Comparison of ENCODE assay signal across 15 mouse cellular contexts in the genomic region with DNA sequence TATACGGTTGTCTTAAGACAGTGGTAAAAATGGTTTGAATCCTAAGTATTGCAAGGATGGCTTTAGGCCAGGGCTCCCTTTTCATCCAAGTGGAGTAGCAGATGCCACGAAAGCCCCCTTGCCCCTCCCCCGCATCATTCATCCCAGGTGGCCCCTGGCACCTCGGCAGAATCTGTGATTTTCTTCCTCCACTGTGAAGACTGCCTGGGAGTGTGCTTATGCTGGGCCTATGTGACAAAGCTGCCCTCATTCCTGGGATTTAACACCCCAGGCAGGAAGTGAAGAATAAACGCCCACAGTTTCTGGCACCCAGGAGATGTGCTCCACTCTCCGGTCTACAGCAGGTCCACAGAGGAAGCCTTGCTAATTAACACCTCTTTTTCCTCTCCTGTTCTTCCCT. TPM values are rescaled to one million over a fixed set of nuclear protein-coding genes. Genes with fewer than 3 reads are reported as not detected.
A peak's percentile ranks its signal among the peaks of the same experiment; 100 is the strongest.
DNase-seq lines count a peak whose midpoint lies in the region; ATAC-seq and TF ChIP-seq lines count a peak whose summit lies in the region.
"Had no signal": no experiment of that assay in that cellular context is flagged by ENCODE, and none has a peak within 500 bp of the region (broad histone marks: within the 10 kb centered on the region; RNA-seq: fewer than 3 reads in every experiment).

No protein-coding gene starts in this region.

- no peak overlapping the region for H3K4me2 ChIP-seq in midbrain, postnatal 0 days (ENCODE audit: low read depth, low read length, poor library complexity, severe bottlenecking)
- H3K4me2 ChIP-seq in midbrain, embryonic 16.5 days (ENCODE audit: low read length) = no peak overlapping the region
- H3K4me2 ChIP-seq in forebrain, embryonic 14.5 days (ENCODE audit: low read length) = no peak overlapping the region
- H3K4me2 ChIP-seq: heart, embryonic 11.5 days; limb, embryonic 12.5 days; lung, embryonic 14.5 days; stomach, embryonic 15.5 days had no signal

- no peaks in the 10 kb centered on the region for H3K27me3 ChIP-seq in midbrain, postnatal 0 days (ENCODE audit: insufficient read depth, low read length)
- no peaks in the 10 kb centered on the region for H3K27me3 ChIP-seq in midbrain, embryonic 16.5 days (ENCODE audit: control insufficient read depth, insufficient read depth, low read depth, low read length)
- H3K27me3 ChIP-seq in forebrain, embryonic 14.5 days (replicated peaks; ENCODE audit: control insufficient read depth, insufficient read depth, low read length) = no peaks in the 10 kb centered on the region
- H3K27me3 ChIP-seq: CH12.LX; stomach, embryonic 15.5 days had no signal

- no peak overlapping the region for H3K4me3 ChIP-seq in midbrain, postnatal 0 days (ENCODE audit: low read depth, low read length)
- H3K4me3 ChIP-seq in midbrain, embryonic 16.5 days (ENCODE audit: low read depth, low read length) = no peak overlapping the region
- no peak overlapping the region for H3K4me3 ChIP-seq in forebrain, embryonic 14.5 days (ENCODE audit: low read depth, low read length)
- H3K4me3 ChIP-seq: limb, embryonic 12.5 days; stomach, embryonic 15.5 days had no signal

- no peak overlapping the region for H3K9ac ChIP-seq in midbrain, postnatal 0 days (replicated peaks; ENCODE audit: low read length, poor library complexity, severe bottlenecking)
- no peak overlapping the region for H3K9ac ChIP-seq in midbrain, embryonic 16.5 days (ENCODE audit: low read depth, low read length)
- H3K9ac ChIP-seq in forebrain, embryonic 14.5 days (ENCODE audit: low read length) = no peak overlapping the region
- H3K9ac ChIP-seq: limb, embryonic 12.5 days; lung, embryonic 14.5 days; stomach, embryonic 15.5 days had no signal

- DNase-seq in midbrain, postnatal 0 days (ENCODE audit: low spot score) = peak; percentile 60
- DNase-seq in forebrain, embryonic 14.5 days (ENCODE audit: low spot score) = peak; percentile 85
- DNase-seq in left cerebral cortex, adult 8-10 months (ENCODE audit: low spot score in 2 of 2) = peak; percentile 10 to 77
- peak; percentile 49 for DNase-seq in right cerebral cortex, postnatal 4 days
- DNase-seq in adrenal gland, adult 2 months = no peak
- DNase-seq in layer of hippocampus, adult 9-10 months (ENCODE audit: low spot score) = no peak
- DNase-seq in lung, postnatal 14 days = no peak
- DNase-seq: embryo, embryonic 11 days; lung, embryonic 14.5 days had no signal

- no peak for ATAC-seq in midbrain, postnatal 0 days (ENCODE audit: low FRiP score)
- ATAC-seq in midbrain, embryonic 16.5 days = no peak
- peak; percentile 91 for ATAC-seq in forebrain, embryonic 14.5 days

- H3K27ac ChIP-seq in midbrain, postnatal 0 days (ENCODE audit: low read depth, low read length) = no peak overlapping the region
- no peak overlapping the region; the same call in 1 of the 2 replicates for H3K27ac ChIP-seq in midbrain, embryonic 16.5 days (ENCODE audit: low read length)
- peak overlapping the region; percentile 58; the same call in 1 of the 2 replicates for H3K27ac ChIP-seq in forebrain, embryonic 14.5 days (ENCODE audit: low read depth, low read length)
- H3K27ac ChIP-seq: kidney, postnatal 0 days; limb, embryonic 12.5 days; stomach, embryonic 15.5 days had no signal

- no peaks in the 10 kb centered on the region for H3K9me3 ChIP-seq in midbrain, postnatal 0 days (ENCODE audit: low read length)
- H3K9me3 ChIP-seq in midbrain, embryonic 16.5 days (replicated peaks; ENCODE audit: control insufficient read depth, low read length, poor library complexity, severe bottlenecking) = no peaks in the 10 kb centered on the region
- no peaks in the 10 kb centered on the region for H3K9me3 ChIP-seq in forebrain, embryonic 14.5 days (replicated peaks; ENCODE audit: control insufficient read depth, low read length)
- H3K9me3 ChIP-seq: limb, embryonic 12.5 days; stomach, embryonic 15.5 days had no signal

- 38% methylated on average over 6 of the region's 6 CpGs for WGBS in midbrain, postnatal 0 days
- 38% methylated on average over 6 of the region's 6 CpGs for WGBS in midbrain, embryonic 16.5 days
- WGBS in forebrain, embryonic 14.5 days = 34% methylated on average over 6 of the region's 6 CpGs

- no peaks in the 10 kb centered on the region for H3K4me1 ChIP-seq in midbrain, postnatal 0 days (ENCODE audit: insufficient read depth, low read length)
- peaks cover 4% of the 10 kb centered on the region; the same call in 1 of the 2 replicates for H3K4me1 ChIP-seq in midbrain, embryonic 16.5 days (ENCODE audit: control insufficient read depth, insufficient read depth, low read length)
- H3K4me1 ChIP-seq in forebrain, embryonic 14.5 days (ENCODE audit: control insufficient read depth, insufficient read depth, low read length) = peaks cover 6% of the 10 kb centered on the region; the same call in 1 of the 2 replicates
- H3K4me1 ChIP-seq: stomach, embryonic 15.5 days had no signal

- no peak for TF ChIP-seq CTCF in midbrain, postnatal 0 days (IDR thresholded peaks at IDR 0.05)

- no peaks in the 10 kb centered on the region for H3K36me3 ChIP-seq in midbrain, postnatal 0 days (ENCODE audit: insufficient read depth, low read length)
- no peaks in the 10 kb centered on the region for H3K36me3 ChIP-seq in midbrain, embryonic 16.5 days (ENCODE audit: control insufficient read depth, insufficient read depth, low read length)
- H3K36me3 ChIP-seq in forebrain, embryonic 14.5 days (ENCODE audit: control insufficient read depth, insufficient read depth, low read length) = no peaks in the 10 kb centered on the region
- H3K36me3 ChIP-seq: limb, embryonic 12.5 days; stomach, embryonic 15.5 days had no signal

RNA-seq across cellular contexts. Expression of a gene that starts 28.6 kb away (rescaled TPM):
- total RNA-seq in midbrain, postnatal 0 days (2014; rRNA removed) = 93.4 and 94.0 TPM in 2 replicates
- polyA plus RNA-seq in midbrain, postnatal 0 days (2015; fragmentation: Nextera tagmentation; extraction: Ambion mirVana) = 50.9 and 56.6 TPM in 2 replicates
- polyA plus RNA-seq in midbrain, embryonic 16.5 days (2015; fragmentation: Nextera tagmentation; extraction: Ambion mirVana) = 74.8 and 79.1 TPM in 2 replicates
- polyA plus RNA-seq in forebrain, embryonic 14.5 days (2014; fragmentation: Nextera tagmentation; extraction: Ambion mirVana) = 74.8 and 80.5 TPM in 2 replicates
- total RNA-seq in left cerebral cortex, adult 8-10 months (2022) = 10 to 100 TPM; 73.3 to 82.4 (median 75.2) TPM
- total RNA-seq in adrenal gland, adult 2 months (2021) = 100 to 1,000 TPM; 106 to 136 TPM
- polyA plus RNA-seq in adrenal gland, adult 2 months (2012; rRNA removed) = 91.1 and 95.7 TPM in 2 replicates

Comparison
In these comparisons a context has a peak if more than half of its experiments do, and no peak if none do; other contexts are left out.
1. DNase-seq: peak in midbrain, postnatal 0 days (single experiment), forebrain, embryonic 14.5 days (single experiment), left cerebral cortex, adult 8-10 months (2 of 2) and right cerebral cortex, postnatal 4 days (single experiment); none in adrenal gland, adult 2 months (single experiment), layer of hippocampus, adult 9-10 months (single experiment) and lung, postnatal 14 days (single experiment).